Mouse (Mus musculus) spleen, adult 2 months (tissue): ENCODE measurements around the gene Ncoa1.

Source experiments
- CTCF ChIP-seq: fragments of 200-500 bp; IDR thresholded peaks from 2 replicates; pipeline ENCODE4 v1.5.1; 2011; ENCODE audit warnings: mild to moderate bottlenecking, inconsistent platforms; ENCODE audit not compliant: insufficient read depth, insufficient read length, insufficient replicate concordance; ENCODE audit errors: extremely low read depth
- POLR2A ChIP-seq: fragments of 200-500 bp; IDR thresholded peaks from 2 replicates; pipeline ENCODE4 v1.6.1; 2011; ENCODE audit warnings: low read depth, low read length, inconsistent platforms

DNA sequence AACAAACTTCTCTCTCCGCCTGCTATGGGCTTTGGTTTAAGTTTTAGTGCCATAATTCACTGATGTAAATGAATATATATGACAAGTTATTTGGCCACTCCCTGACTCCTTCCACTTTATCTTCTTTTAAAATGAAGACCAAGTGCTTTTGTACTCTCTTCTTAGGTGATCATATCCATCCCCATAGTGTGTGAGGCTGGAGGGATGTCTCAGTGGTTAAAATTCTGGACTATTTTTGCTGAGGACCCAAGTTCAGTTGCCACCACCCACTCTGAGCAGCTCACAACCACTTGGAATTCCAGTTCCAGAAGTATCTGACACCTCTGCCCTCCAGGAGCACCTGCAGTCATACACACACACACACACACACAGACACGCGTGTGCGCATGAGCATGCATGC lies 23.5 kb upstream of the Ncoa1 start:
- TF ChIP-seq CTCF (no peak), POLR2A (no peak)
